Comparison of ENCODE assay signal across 19 mouse cellular contexts in the genomic region with DNA sequence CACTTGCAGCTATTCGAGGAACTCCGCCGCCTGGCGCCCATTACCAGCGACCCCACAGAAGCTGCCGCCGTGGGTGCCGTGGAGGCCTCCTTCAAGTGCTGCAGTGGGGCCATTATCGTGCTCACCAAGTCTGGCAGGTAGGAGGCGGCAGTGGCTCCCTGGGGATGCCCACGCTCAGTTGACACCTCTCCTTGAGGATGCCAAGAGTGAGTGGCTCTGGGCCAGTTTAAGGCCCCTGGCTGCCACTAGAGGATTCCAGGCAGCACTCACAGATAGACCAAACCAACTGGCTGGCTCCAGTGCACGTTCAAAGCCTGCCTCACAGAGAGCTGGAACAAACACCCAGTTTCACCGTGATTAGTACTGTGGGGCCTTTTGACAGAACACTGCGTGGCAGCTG. TPM values are rescaled to one million over a fixed set of nuclear protein-coding genes. Genes with fewer than 3 reads are reported as not detected.
A peak's percentile ranks its signal among the peaks of the same experiment; 100 is the strongest.
DNase-seq lines count a peak whose midpoint lies in the region; TF ChIP-seq lines count a peak whose summit lies in the region.
"Had no signal": no experiment of that assay in that cellular context is flagged by ENCODE, and none has a peak within 500 bp of the region (broad histone marks: within the 10 kb centered on the region; RNA-seq: fewer than 3 reads in every experiment).

No protein-coding gene starts in this region.

- no peaks in the 10 kb centered on the region for H3K4me1 ChIP-seq in MEL (ENCODE audit: control insufficient read depth in 1 of 2, insufficient read depth in 2 of 2, low read length in 2 of 2)

- H3K27ac ChIP-seq in MEL (ENCODE audit: control insufficient read depth, low read depth, low read length), result no peak overlapping the region
- H3K27ac ChIP-seq: forebrain, embryonic 12.5 days; hindbrain, postnatal 0 days; neural tube, embryonic 13.5 days had no signal

- TF ChIP-seq CTCF in MEL (IDR thresholded peaks at IDR 0.05 in 2 of 3, conservative IDR thresholded peaks at IDR 0.05 in 1 of 3; ENCODE audit: control insufficient read depth in 1 of 3, insufficient read depth in 1 of 3, low read depth in 2 of 3, low read length in 3 of 3, poor library complexity in 1 of 3, severe bottlenecking in 1 of 3), result no peak

- no peak for TF ChIP-seq EP300 in MEL (IDR thresholded peaks at IDR 0.05; ENCODE audit: low read depth in 1 of 2, low read length in 2 of 2)

- H3K36me3 ChIP-seq in MEL (ENCODE audit: control insufficient read depth in 1 of 2, insufficient read depth in 2 of 2, low read length in 2 of 2), result peaks cover 0 to 16% of the 10 kb centered on the region in 2 experiments; a peak in 2 of 4 replicates

- TF ChIP-seq POLR2A in MEL (IDR thresholded peaks at IDR 0.05; ENCODE audit: control insufficient read depth in 1 of 2, insufficient read depth in 1 of 2, low read depth in 1 of 2, low read length in 2 of 2, poor library complexity in 1 of 2), result no peak; a peak in 1 of 4 replicates

- H3K27me3 ChIP-seq in MEL (ENCODE audit: control insufficient read depth in 1 of 2, insufficient read depth in 2 of 2, low read length in 2 of 2), result no peaks in the 10 kb centered on the region

- peak; percentile 96 for DNase-seq in heart, adult 11 months
- DNase-seq in heart, adult 8-10 months (ENCODE audit: low spot score), result no peak
- DNase-seq in left cerebral cortex, adult 18-20 months (ENCODE audit: low spot score in 2 of 2), result peak; percentile 42 to 58
- no peak for DNase-seq in left cerebral cortex, adult 9 months (ENCODE audit: low spot score in 2 of 2)
- DNase-seq in MEL (ENCODE audit: low read depth, low spot score), result peak; percentile 20
- DNase-seq in brain, adult 2 months (ENCODE audit: low read depth, low spot score), result peak; percentile 71
- DNase-seq in urinary bladder, postnatal 25 days (ENCODE audit: low spot score), result no peak
- DNase-seq: adrenal gland, adult 8-10 months; cerebellum, adult 9-10 months; kidney, adult 18-20 months; kidney, postnatal 10 days; lung, adult 2 months; lung, postnatal 36 days; thymus, postnatal 36 days had no signal

- H3K79me2 ChIP-seq in MEL (ENCODE audit: control insufficient read depth, insufficient read depth, low read length, poor library complexity), result no peaks in the 10 kb centered on the region

- no peak for TF ChIP-seq RAD21 in MEL (IDR thresholded peaks at IDR 0.05; ENCODE audit: low read depth, low read length)

- H3K9me3 ChIP-seq in MEL (replicated peaks; ENCODE audit: insufficient read depth, low read length), result no peaks in the 10 kb centered on the region
- H3K9me3 ChIP-seq: forebrain, embryonic 12.5 days; G1E; neural tube, embryonic 13.5 days had no signal

- no peak overlapping the region for H3K4me3 ChIP-seq in MEL (ENCODE audit: control insufficient read depth in 1 of 2, insufficient read depth in 1 of 2, low read depth in 2 of 2, low read length in 2 of 2)
- H3K4me3 ChIP-seq: forebrain, embryonic 12.5 days; neural tube, embryonic 13.5 days had no signal

- H3K9ac ChIP-seq in MEL (ENCODE audit: control insufficient read depth, low read depth, low read length, poor library complexity, severe bottlenecking), result no peak overlapping the region
- H3K9ac ChIP-seq: forebrain, embryonic 12.5 days; neural tube, embryonic 13.5 days had no signal

TF ChIP-seq in MEL, 35 proteins besides CTCF, POLR2A, EP300 and RAD21:
- TF ChIP-seq ZNF384 (IDR thresholded peaks at IDR 0.05; ENCODE audit: low read depth, low read length) (no peak), UBTF (IDR thresholded peaks at IDR 0.05; ENCODE audit: borderline replicate concordance, insufficient read depth, low read depth, low read length) (no peak)

RNA-seq across cellular contexts. Expression of a gene that starts 4.3 kb away (rescaled TPM):
- total RNA-seq in heart, adult 8-10 months (2022), result not detected
- 10 to 100 TPM; 11.8 to 14.7 TPM for total RNA-seq in left cerebral cortex, adult 18-20 months (2021)
- total RNA-seq in MEL (2012; rRNA removed), result not detected in 2 replicates
- polyA plus RNA-seq in MEL (2012; ENCODE audit: insufficient read depth in 1 of 2, insufficient read length in 2 of 2, low read depth in 1 of 2, low replicate concordance in 2 of 2, missing spikeins in 1 of 2), result under 1 TPM in 1 of 2 experiments, not detected in 1; 0.04 TPM
- total RNA-seq: G1E; liver, adult 2 months had no signal
- polyA plus RNA-seq: G1E had no signal

RNA-seq across cellular contexts. Expression of a gene that starts 19.4 kb away (rescaled TPM):
- 1,000 to 10,000 TPM; 1,114 to 1,272 (median 1,167) TPM for total RNA-seq in heart, adult 8-10 months (2022)
- total RNA-seq in left cerebral cortex, adult 18-20 months (2021), result 1,000 to 10,000 TPM; 1,425 to 1,430 TPM
- total RNA-seq in MEL (2012; rRNA removed), result 710 and 1,836 TPM in 2 replicates
- 1,000 to 10,000 TPM in 1 of 2 experiments, 10 to 100 TPM in 1; 71.6 to 2,746 TPM for polyA plus RNA-seq in MEL (2012; ENCODE audit: insufficient read depth in 1 of 2, insufficient read length in 2 of 2, low read depth in 1 of 2, low replicate concordance in 2 of 2, missing spikeins in 1 of 2)

RNA-seq across cellular contexts. Expression of a gene that starts 58.5 kb away (rescaled TPM):
- 10 to 100 TPM; 15.1 to 17.9 (median 15.8) TPM for total RNA-seq in heart, adult 8-10 months (2022)
- 100 to 1,000 TPM; 129 to 139 TPM for total RNA-seq in left cerebral cortex, adult 18-20 months (2021)
- 5.9 and 6.4 TPM in 2 replicates for total RNA-seq in MEL (2012; rRNA removed)
- 10 to 100 TPM in 1 of 2 experiments, not detected in 1; 13.8 TPM for polyA plus RNA-seq in MEL (2012; ENCODE audit: insufficient read depth in 1 of 2, insufficient read length in 2 of 2, low read depth in 1 of 2, low replicate concordance in 2 of 2, missing spikeins in 1 of 2)

Comparison
In these comparisons a context has a peak if more than half of its experiments do, and no peak if none do; other contexts are left out.
1. DNase-seq: peak in heart, adult 11 months (single experiment), left cerebral cortex, adult 18-20 months (2 of 2), MEL (single experiment) and brain, adult 2 months (single experiment); none in heart, adult 8-10 months (single experiment), left cerebral cortex, adult 9 months (0 of 2) and urinary bladder, postnatal 25 days (single experiment).
2. RNA of a gene that starts 4.3 kb away (total RNA-seq): 11.8 to 14.7 TPM in left cerebral cortex, adult 18-20 months; not detected in heart, adult 8-10 months and not detected in MEL; every median in the first group is over 10 times any median in the second.
3. RNA of a gene that starts 58.5 kb away (total RNA-seq): 129 to 139 TPM in left cerebral cortex, adult 18-20 months; 15.1 to 17.9 TPM in heart, adult 8-10 months and 5.9 to 6.4 TPM in MEL; every median in the first group is over 4 times any median in the second.